Mouse (Mus musculus): Measurements from ENCODE around the gene Aldh1a1.

DNA sequence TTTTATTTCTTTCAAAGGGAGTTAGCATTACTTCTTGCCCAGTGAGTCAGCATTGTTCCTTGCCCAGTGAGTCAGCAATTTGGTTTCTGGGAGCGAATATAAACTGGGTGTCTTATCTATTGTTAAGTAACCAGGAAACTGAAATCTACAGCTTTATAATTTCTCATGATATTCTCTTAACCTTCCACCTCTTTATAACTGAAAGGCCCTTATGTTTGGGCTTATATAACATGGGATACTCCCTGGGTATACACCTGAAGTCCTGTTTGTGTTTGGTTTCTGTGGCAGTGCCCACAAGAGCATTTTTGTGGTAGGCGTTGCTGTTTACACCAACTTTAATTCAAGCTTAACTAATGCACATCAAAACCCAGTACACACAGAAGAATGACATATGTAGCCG lies 66.4 kb downstream of the Aldh1a1 start:
- no peak for TF ChIP-seq MYOG (IDR thresholded peaks at IDR 0.05; ENCODE audit: control insufficient read depth, extremely low read depth, insufficient read length)
- no peak for TF ChIP-seq CTCF (IDR thresholded peaks at IDR 0.05; ENCODE audit: control insufficient read depth, insufficient read depth, insufficient read length)
- TF ChIP-seq MYOD1 (IDR thresholded peaks at IDR 0.05; ENCODE audit: control insufficient read depth, insufficient read length, low read depth): no peak
- no peak for TF ChIP-seq USF1 (IDR thresholded peaks at IDR 0.05; ENCODE audit: low read depth)
- TF ChIP-seq MAX (IDR thresholded peaks at IDR 0.05): no peak
- TF ChIP-seq CEBPB (IDR thresholded peaks at IDR 0.05; ENCODE audit: low read depth): no peak
- peak; percentile 58 for TF ChIP-seq FOSL1 (IDR thresholded peaks at IDR 0.05; ENCODE audit: insufficient read depth, low read length, poor library complexity, severe bottlenecking)

Data from C2C12 (cell line).